Mouse (Mus musculus): Measurements from ENCODE around the gene 1300017J02Rik. TPM values are rescaled to one million over a fixed set of nuclear protein-coding genes. Genes with fewer than 3 reads are reported as not detected.

Gene 1300017J02Rik
- total RNA-seq, 2 experiments from 2014 or later: 0.34 to 0.45 TPM

DNA sequence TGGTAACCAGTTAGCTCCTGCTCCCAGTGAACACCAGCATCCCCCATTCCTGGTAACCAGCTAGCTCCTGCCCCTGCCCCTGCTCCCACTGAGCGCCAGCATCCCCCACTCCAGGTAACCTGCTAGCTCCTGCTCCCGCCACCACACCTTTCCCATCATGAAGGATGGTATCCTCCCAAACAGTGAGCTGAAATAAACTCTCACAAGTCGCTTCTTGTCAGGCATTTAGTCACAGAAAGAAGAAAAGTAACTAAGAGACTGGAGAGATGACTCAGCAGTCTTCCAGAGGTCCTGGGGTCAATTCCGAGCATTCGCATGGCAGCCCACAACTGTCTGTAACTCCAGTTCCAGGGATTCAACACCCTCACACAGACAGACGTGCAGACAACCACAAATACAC is 28.0 kb downstream of the 1300017J02Rik start:
- DNase-seq: no peak
- intact Hi-C loops (cut with DNase I): no loop called here

GRCm38 (mm10) chr9:103275676-103276075 is 29.2 kb downstream of the 1300017J02Rik start:
- no peak for DNase-seq
- intact Hi-C loops (cut with DNase I): no loop called here

GRCm38 (mm10) chr9:103274819-103275218 is 30.1 kb downstream of the 1300017J02Rik start:
- no peak for DNase-seq
- intact Hi-C loops (cut with DNase I): no loop called here

GRCm38 (mm10) chr9:103271104-103271503 is 33.8 kb downstream of the 1300017J02Rik start:
- intact Hi-C loops (cut with DNase I): no loop called here
- DNase-seq: no peak

GRCm38 (mm10) chr9:103265778-103266177 is 39.1 kb downstream of the 1300017J02Rik start:
- no peak for DNase-seq
- intact Hi-C loops (cut with DNase I): no loop called here

GRCm38 (mm10) chr9:103252906-103253305 is 52.0 kb downstream of the 1300017J02Rik start:
- intact Hi-C loops (cut with DNase I): no loop called here
- peak; percentile 18 to 49 for DNase-seq

- DNase-seq: no peak
- intact Hi-C loops (cut with DNase I): no loop called here
Observed at GRCm38 (mm10) chr9:103248618-103249017, 56.3 kb downstream of the 1300017J02Rik start.

- no peak for DNase-seq
- intact Hi-C loops (cut with DNase I): no loop called here
Observed at GRCm38 (mm10) chr9:103246526-103247168, 58.2 kb downstream of the 1300017J02Rik start.

GRCm38 (mm10) chr9:103243640-103244039 is 61.2 kb downstream of the 1300017J02Rik start:
- intact Hi-C loops (cut with DNase I): no loop called here
- DNase-seq: no peak

- no peak for DNase-seq
- intact Hi-C loops (cut with DNase I): no loop called here
Observed at GRCm38 (mm10) chr9:103241206-103241605, 63.7 kb downstream of the 1300017J02Rik start.

- no peak for DNase-seq
- intact Hi-C loops (cut with DNase I): no loop called here
Observed at GRCm38 (mm10) chr9:103239471-103239870, 65.4 kb downstream of the 1300017J02Rik start.

DNA sequence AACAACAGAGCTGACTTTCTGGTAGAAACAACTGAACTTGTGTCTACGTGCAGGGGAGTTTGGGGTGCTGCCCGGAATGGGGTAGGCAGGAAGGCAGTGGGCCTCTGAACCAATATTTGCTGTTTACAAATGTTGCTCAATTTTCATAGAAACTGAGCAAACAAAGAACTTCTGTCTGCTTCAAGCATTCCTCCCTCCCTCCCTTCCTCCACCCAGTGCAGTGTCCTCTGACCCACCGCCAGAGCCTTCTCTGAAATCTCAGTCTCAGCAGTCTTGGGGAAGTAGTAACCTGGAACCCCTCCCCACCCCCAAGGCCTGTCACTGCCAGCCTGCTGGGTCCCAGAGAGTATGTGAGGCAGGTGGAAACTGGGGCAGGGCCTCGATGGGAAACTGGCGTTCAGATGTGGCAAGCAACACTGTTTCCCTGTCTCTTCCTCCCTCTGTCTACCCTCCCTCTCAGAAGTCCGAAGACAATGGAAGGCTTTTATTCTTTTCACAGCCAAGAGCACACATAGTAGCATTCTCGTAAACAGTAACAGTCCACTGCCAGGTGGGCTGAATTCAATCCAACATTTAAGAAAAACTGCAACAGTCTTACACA is 70.2 kb downstream of the 1300017J02Rik start:
- no peak for DNase-seq
- intact Hi-C loops (cut with DNase I): no loop called here

DNA sequence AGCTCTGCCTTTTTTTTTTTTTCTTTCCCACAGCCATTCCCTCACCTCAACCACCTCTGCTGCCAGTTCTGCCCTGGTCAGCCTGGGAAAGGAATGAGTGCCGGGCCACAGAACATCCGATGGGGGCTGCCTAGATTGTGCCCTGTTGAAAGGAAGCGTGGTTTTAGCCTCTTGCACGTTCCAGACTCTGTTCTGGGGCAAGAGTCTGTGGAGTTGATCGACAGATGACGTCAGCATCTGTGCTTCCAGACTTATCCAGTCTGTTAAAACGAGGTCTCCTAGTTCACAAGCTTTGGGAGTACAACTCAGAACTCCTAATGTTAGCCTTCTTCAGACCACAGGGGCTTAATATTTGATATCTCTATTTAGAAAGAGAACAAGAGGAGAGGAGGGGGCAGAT is 70.8 kb downstream of the 1300017J02Rik start:
- no peak for DNase-seq
- intact Hi-C loops (cut with DNase I): no loop called here

DNA sequence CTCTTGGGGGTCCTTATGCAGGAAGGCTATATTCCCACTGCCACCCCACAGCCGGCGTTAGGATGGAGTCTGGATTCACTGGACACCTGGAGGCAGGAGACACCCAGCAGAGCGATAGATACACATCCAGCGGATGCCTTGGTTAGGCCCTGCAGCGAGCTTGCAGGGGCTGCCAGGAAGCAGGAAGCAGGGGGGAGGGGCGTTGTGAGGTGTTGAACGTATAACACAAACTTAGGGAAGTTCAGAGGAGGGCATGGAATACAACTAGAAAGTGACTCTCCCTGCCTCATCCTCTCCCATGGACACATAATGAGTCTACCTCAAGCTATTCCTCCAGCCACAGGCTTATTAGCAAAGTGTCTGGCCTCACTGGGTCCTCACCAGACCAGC is 71.9 kb downstream of the 1300017J02Rik start:
- no peak for DNase-seq
- intact Hi-C loops (cut with DNase I): no loop called here

GRCm38 (mm10) chr9:103232232-103233005 is 72.5 kb downstream of the 1300017J02Rik start:
- intact Hi-C loops (cut with DNase I): no loop called here
- DNase-seq: no peak

- peak; percentile 49 to 53 for DNase-seq
Observed at GRCm38 (mm10) chr9:103230151-103230951, 74.5 kb downstream of the 1300017J02Rik start, which contains the start of the genes Gm20425 and Trf. Gene Gm20425, minus strand, starts transcription at chr9:103230307. Gene Trf, minus strand, starts transcription at chr9:103230444.

GRCm38 (mm10) chr9:103229037-103229867 is 75.6 kb downstream of the 1300017J02Rik start:
- DNase-seq: no peak
- intact Hi-C loops (cut with DNase I): loop anchor here (5.0 kb wide), 1 partner anchor 73 kb away; no protein-coding TSS in a partner anchor

More at GRCm38 (mm10) chr9:103230151-103230951, 74.5 kb downstream of the 1300017J02Rik start, which contains the start of the genes Gm20425 and Trf:
- intact Hi-C loops (cut with DNase I): no loop called here

DNA sequence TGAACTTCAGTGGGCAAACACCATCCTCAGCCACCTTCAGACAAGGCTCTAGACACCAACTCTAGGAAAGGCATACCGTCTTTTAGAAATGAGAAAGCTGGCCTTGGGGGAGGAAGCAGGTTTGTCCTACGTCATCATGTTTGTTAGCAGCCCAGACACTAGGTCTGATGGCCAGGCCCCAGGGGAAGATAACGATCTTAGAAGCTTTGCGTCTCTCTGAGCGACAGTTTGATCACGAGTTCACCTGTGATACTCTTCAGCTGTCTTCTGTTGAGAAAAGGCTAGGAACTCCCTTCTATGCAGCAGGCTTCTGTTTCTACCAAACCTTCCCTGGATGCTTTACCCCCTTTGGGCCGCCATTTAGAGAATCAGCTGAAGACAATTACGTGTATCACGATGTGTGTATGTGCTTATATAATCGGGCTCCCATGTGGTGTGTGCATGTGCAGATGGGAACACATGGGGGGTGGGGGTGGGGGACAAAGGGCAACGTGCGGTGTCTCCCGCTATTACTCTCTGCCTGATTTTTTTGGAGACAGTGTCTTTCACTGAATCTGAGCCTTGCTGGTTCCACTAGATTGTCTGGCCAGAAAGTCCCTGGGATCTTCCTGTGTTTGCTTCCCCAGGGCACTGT is 76.4 kb downstream of the 1300017J02Rik start:
- no peak for DNase-seq
- intact Hi-C loops (cut with DNase I): loop anchor here (5.0 kb wide), 1 partner anchor 74 kb away; no protein-coding TSS in a partner anchor

- no peak for DNase-seq
- intact Hi-C loops (cut with DNase I): loop anchor here (5.0 kb wide), 1 partner anchor 75 kb away; no protein-coding TSS in a partner anchor
Observed at GRCm38 (mm10) chr9:103227760-103228159, 77.1 kb downstream of the 1300017J02Rik start.

Data from heart, postnatal 14 days (tissue).